Mouse (Mus musculus) heart, embryonic 13.5 days (tissue): ENCODE results near the gene Tprn. TPM values are rescaled to one million over a fixed set of nuclear protein-coding genes. Genes with fewer than 3 reads are reported as not detected.

Experiments
- ATAC-seq: fragments of 200-750 bp; cut with Nextera tagmentation; 2 replicates; pipeline ENCODE4 v1.8.0; 2017; ENCODE audit warnings: moderate TSS enrichment; ENCODE audit not compliant: insufficient number of reproducible peaks, low FRiP score, low TSS enrichment; ENCODE audit errors: extremely low read depth
- H3K27ac ChIP-seq: fragments of 300-500 bp; sonication (generic); replicated peaks from 2 replicates; pipeline ENCODE4 v1.5.1; 2015; ENCODE audit warnings: moderate library complexity, mild to moderate bottlenecking, inconsistent platforms
- H3K27me3 ChIP-seq: fragments of 300-500 bp; sonication (generic); replicated peaks from 2 replicates; pipeline ENCODE4 v1.6.1; 2015; ENCODE audit warnings: mild to moderate bottlenecking, inconsistent platforms
- H3K36me3 ChIP-seq: fragments of 300-500 bp; sonication (generic); 2 replicates; pipeline ENCODE4 v1.6.1; 2015; ENCODE audit warnings: mild to moderate bottlenecking, inconsistent platforms
- H3K4me1 ChIP-seq: fragments of 300-500 bp; sonication (generic); 2 replicates; pipeline ENCODE4 v1.6.1; 2015; ENCODE audit warnings: inconsistent platforms
- H3K4me2 ChIP-seq: fragments of 300-500 bp; sonication (generic); 2 replicates; pipeline ENCODE4 v1.6.1; 2015; ENCODE audit warnings: inconsistent platforms, mild to moderate bottlenecking, moderate library complexity
- H3K4me3 ChIP-seq: fragments of 300-500 bp; sonication (generic); 2 replicates; pipeline ENCODE4 v1.5.1; 2015; ENCODE audit warnings: moderate library complexity, mild to moderate bottlenecking, inconsistent platforms
- H3K9ac ChIP-seq: fragments of 300-500 bp; sonication (generic); 2 replicates; pipeline ENCODE4 v1.6.1; 2015; ENCODE audit warnings: inconsistent platforms, mild to moderate bottlenecking, moderate library complexity
- H3K9me3 ChIP-seq: fragments of 300-500 bp; sonication (generic); 2 replicates; pipeline ENCODE4 v1.6.1; 2016; ENCODE audit warnings: inconsistent platforms
- WGBS: fragments of 180-500 bp; shearing (Covaris S2); methylation state at CpG from one replicate; pipeline ENCODE4 v1.1.7; 2015; ENCODE audit warnings: mixed read lengths; 5-methylcytosine and 5-hydroxymethylcytosine counted together
- polyA plus RNA-seq: library from polyadenylated mRNA; unstranded; fragments of >200 nt; fragmentation: Nextera tagmentation; extraction: Ambion mirVana; gene quantifications from 2 replicates; pipeline ENCODE4 v1.2.1, GENCODE M21; 2015

The Tprn gene
- 3.5 and 4.3 TPM in 2 replicates for polyA plus RNA-seq

- peaks cover 19% of the 10 kb centered on the region for H3K27me3 ChIP-seq
- peak within 1 kb of the TSS; percentile 9; the same call in 1 of the 2 replicates for H3K27ac ChIP-seq
- peaks cover 48% of the 10 kb centered on the region for H3K4me1 ChIP-seq
- H3K9ac ChIP-seq = peak within 1 kb of the TSS; percentile 86
- WGBS = under 1% methylated on average over 39 of the region's 39 CpGs
- no peaks in the 10 kb centered on the region for H3K9me3 ChIP-seq
- peak within 1 kb of the TSS; percentile 86 for H3K4me3 ChIP-seq
- H3K4me2 ChIP-seq = peak within 1 kb of the TSS; percentile 100
- no peaks in the 10 kb centered on the region for H3K36me3 ChIP-seq
- peak; percentile 96 for ATAC-seq
These were observed at the start of gene Tprn for GRCm38 (mm10) chr2:25262291-25262767. Gene Tprn (plus strand): TSS chr2:25262618.

- Histone ChIP-seq H3K9ac (no peak overlapping the region), H3K36me3 (peaks cover 15% of the 10 kb centered on the region), H3K4me3 (no peak overlapping the region), H3K4me1 (peaks cover 23% of the 10 kb centered on the region), H3K4me2 (no peak overlapping the region), H3K27ac (no peak overlapping the region), H3K27me3 (peaks cover 24% of the 10 kb centered on the region), H3K9me3 (no peaks in the 10 kb centered on the region)
- no peak for ATAC-seq
- WGBS = 51% methylated on average over 23 of the region's 23 CpGs
These were observed 49.1 kb upstream of the Tprn start for GRCm38 (mm10) chr2:25213266-25213865.

GRCm38 (mm10) chr2:25214444-25214843 lies 48.0 kb upstream of the Tprn start, which contains the start of gene Stpg3:
Gene Stpg3 (minus strand): TSS chr2:25214637.
- H3K4me3 ChIP-seq = no peak within 1 kb of the TSS
- ATAC-seq = no peak
- WGBS = 79% methylated on average over 3 of the region's 3 CpGs

GRCm38 (mm10) chr2:25217666-25218065 lies 44.8 kb upstream of the Tprn start:
- H3K4me2 ChIP-seq = no peak overlapping the region
- H3K4me1 ChIP-seq = no peaks in the 10 kb centered on the region
- no peak overlapping the region for H3K9ac ChIP-seq
- no peak overlapping the region for H3K4me3 ChIP-seq
- no peak overlapping the region for H3K27ac ChIP-seq
- peaks cover 15% of the 10 kb centered on the region for H3K36me3 ChIP-seq
- peaks cover 19% of the 10 kb centered on the region for H3K27me3 ChIP-seq
- ATAC-seq = no peak
- H3K9me3 ChIP-seq = no peaks in the 10 kb centered on the region
- 53% methylated on average over 2 of the region's 2 CpGs for WGBS

More at GRCm38 (mm10) chr2:25214444-25214843, 48.0 kb upstream of the Tprn start, which contains the start of gene Stpg3:
- Histone ChIP-seq H3K4me1 (peaks cover 17% of the 10 kb centered on the region), H3K36me3 (peaks cover 6% of the 10 kb centered on the region), H3K27ac (no peak within 1 kb of the TSS), H3K27me3 (peaks cover 24% of the 10 kb centered on the region), H3K4me2 (no peak within 1 kb of the TSS), H3K9ac (no peak within 1 kb of the TSS), H3K9me3 (no peaks in the 10 kb centered on the region)

- H3K36me3 ChIP-seq = peaks cover 23% of the 10 kb centered on the region
- H3K4me1 ChIP-seq = peaks cover 5% of the 10 kb centered on the region
- H3K27me3 ChIP-seq = peaks cover 11% of the 10 kb centered on the region
- no peak within 1 kb of the TSS for H3K4me2 ChIP-seq
- H3K9me3 ChIP-seq = no peaks in the 10 kb centered on the region
- H3K27ac ChIP-seq = no peak within 1 kb of the TSS
- no peak within 1 kb of the TSS for H3K4me3 ChIP-seq
- no peak for ATAC-seq
- H3K9ac ChIP-seq = no peak within 1 kb of the TSS
These were observed 44.0 kb upstream of the Tprn start, which contains the start of gene Fam166a for GRCm38 (mm10) chr2:25218445-25218844. Gene Fam166a (plus strand): TSS chr2:25218745.

GRCm38 (mm10) chr2:25221331-25221772 lies 41.1 kb upstream of the Tprn start:
- H3K36me3 ChIP-seq = peaks cover 24% of the 10 kb centered on the region
- H3K9me3 ChIP-seq = no peaks in the 10 kb centered on the region
- no peak overlapping the region for H3K9ac ChIP-seq
- no peak overlapping the region for H3K27ac ChIP-seq
- no peaks in the 10 kb centered on the region for H3K27me3 ChIP-seq
- peaks cover 15% of the 10 kb centered on the region for H3K4me1 ChIP-seq
- no peak overlapping the region for H3K4me3 ChIP-seq
- 61% methylated on average over 5 of the region's 5 CpGs for WGBS
- no peak overlapping the region for H3K4me2 ChIP-seq
- ATAC-seq = no peak

GRCm38 (mm10) chr2:25223681-25224491 lies 38.5 kb upstream of the Tprn start:
- peak overlapping the region; percentile 85 for H3K9ac ChIP-seq
- peak overlapping the region; percentile 92 for H3K27ac ChIP-seq
- H3K4me3 ChIP-seq = peak overlapping the region; percentile 79
- 2% methylated on average over 51 of the region's 53 CpGs for WGBS
- no peaks in the 10 kb centered on the region for H3K27me3 ChIP-seq
- peak; percentile 71 for ATAC-seq
- H3K9me3 ChIP-seq = no peaks in the 10 kb centered on the region
- H3K4me2 ChIP-seq = peak overlapping the region; percentile 96
- peaks cover 24% of the 10 kb centered on the region for H3K36me3 ChIP-seq
- H3K4me1 ChIP-seq = peaks cover 23% of the 10 kb centered on the region

- H3K4me3 ChIP-seq = peak within 1 kb of the TSS; percentile 79
- under 1% methylated on average over 17 of the region's 17 CpGs for WGBS
- peaks cover 25% of the 10 kb centered on the region for H3K4me1 ChIP-seq
- H3K9ac ChIP-seq = peak within 1 kb of the TSS; percentile 85
- no peaks in the 10 kb centered on the region for H3K9me3 ChIP-seq
- H3K4me2 ChIP-seq = peak within 1 kb of the TSS; percentile 96
- H3K36me3 ChIP-seq = peaks cover 24% of the 10 kb centered on the region
- H3K27ac ChIP-seq = peak within 1 kb of the TSS; percentile 98
- no peak for ATAC-seq
- peaks cover 4% of the 10 kb centered on the region for H3K27me3 ChIP-seq
These were observed 38.0 kb upstream of the Tprn start, which contains the start of gene Tubb4b for GRCm38 (mm10) chr2:25224492-25224765. Gene Tubb4b (minus strand): TSS chr2:25224702.

GRCm38 (mm10) chr2:25224766-25225752 lies 37.4 kb upstream of the Tprn start:
- peaks cover 24% of the 10 kb centered on the region for H3K36me3 ChIP-seq
- peak overlapping the region; percentile 69 for H3K4me2 ChIP-seq
- H3K9ac ChIP-seq = peak overlapping the region; percentile 82
- H3K4me3 ChIP-seq = peak overlapping the region; percentile 79
- ATAC-seq = peak; percentile 93
- peaks cover 11% of the 10 kb centered on the region for H3K27me3 ChIP-seq
- no peaks in the 10 kb centered on the region for H3K9me3 ChIP-seq
- H3K27ac ChIP-seq = peak overlapping the region; percentile 98
- H3K4me1 ChIP-seq = peaks cover 25% of the 10 kb centered on the region
- 2% methylated on average over 41 of the region's 41 CpGs for WGBS

- Histone ChIP-seq H3K4me3 (peak overlapping the region; percentile 79), H3K4me2 (peak overlapping the region; percentile 69), H3K27me3 (peaks cover 19% of the 10 kb centered on the region), H3K9ac (peak overlapping the region; percentile 82), H3K27ac (peak overlapping the region; percentile 98), H3K36me3 (peaks cover 24% of the 10 kb centered on the region), H3K9me3 (no peaks in the 10 kb centered on the region), H3K4me1 (peaks cover 25% of the 10 kb centered on the region)
- 71% methylated on average over 8 of the region's 8 CpGs for WGBS
- no peak for ATAC-seq
These were observed 36.5 kb upstream of the Tprn start for GRCm38 (mm10) chr2:25225811-25226379.
